Mouse (Mus musculus) CH12.LX (cell line): ENCODE data around the gene C8g.

Experiments
- BHLHE40 ChIP-seq: IDR thresholded peaks from 2 replicates; pipeline ENCODE4 v1.6.1; 2011; ENCODE audit warnings: mild to moderate bottlenecking, low read depth, low read length, improper control_type of control experiment
- CHD2 ChIP-seq: IDR thresholded peaks from 2 replicates; pipeline ENCODE4 v1.6.1; 2011; ENCODE audit warnings: low read length, improper control_type of control experiment
- CTCF ChIP-seq, 2 experiments: IDR thresholded peaks in 1 of 2; conservative IDR thresholded peaks in 1 of 2; 2 replicates each; pipeline ENCODE4 v1.5.1; 2011 to 2012; ENCODE audit warnings: low read depth in 2 of 2, low read length in 2 of 2, improper control_type of control experiment in 1 of 2, inconsistent platforms in 1 of 2, mild to moderate bottlenecking in 1 of 2, moderate library complexity in 1 of 2
- EP300 ChIP-seq: IDR thresholded peaks from 2 replicates; pipeline ENCODE4 v1.6.1; 2011; ENCODE audit warnings: low read length, improper control_type of control experiment
- GABPA ChIP-seq: IDR thresholded peaks from 2 replicates; pipeline ENCODE4 v1.6.1; 2012; ENCODE audit warnings: low read depth, low read length, improper control_type of control experiment, inconsistent platforms; ENCODE audit not compliant: insufficient replicate concordance
- HCFC1 ChIP-seq: IDR thresholded peaks from 2 replicates; pipeline ENCODE4 v1.6.1; 2012; ENCODE audit warnings: low read depth, mild to moderate bottlenecking, inconsistent platforms, low read length, improper control_type of control experiment
- IRF4 ChIP-seq: IDR thresholded peaks from 2 replicates; pipeline ENCODE4 v1.6.1; 2014; ENCODE audit warnings: low read depth, mild to moderate bottlenecking, inconsistent platforms, low read length, improper control_type of control experiment
- JUND ChIP-seq: conservative IDR thresholded peaks from 2 replicates; pipeline ENCODE4 v1.6.1; 2011; ENCODE audit warnings: low read depth, low read length, improper control_type of control experiment
- MAX ChIP-seq: IDR thresholded peaks from 2 replicates; pipeline ENCODE4 v1.6.1; 2011; ENCODE audit warnings: low read length, improper control_type of control experiment

DNA sequence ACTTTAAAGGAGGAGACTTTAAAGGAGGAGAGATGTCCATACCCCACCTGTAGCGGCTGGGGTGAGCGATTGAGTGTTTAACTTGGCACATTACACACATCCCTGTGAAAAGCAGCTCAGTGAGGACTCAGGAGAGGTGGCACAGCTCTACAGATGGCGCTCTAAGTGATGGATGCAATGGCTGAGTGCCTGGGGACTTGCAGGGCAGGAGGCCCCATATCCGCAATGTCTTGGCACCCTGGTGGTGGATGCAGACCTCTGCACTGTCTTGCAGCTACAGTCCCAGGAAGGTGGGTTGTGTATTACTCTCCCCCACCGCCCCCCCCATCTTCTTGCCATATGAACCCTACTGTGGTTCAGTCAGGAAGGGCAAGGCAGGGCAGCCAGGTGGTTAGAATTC lies 5.4 kb upstream of the C8g start:
- TF ChIP-seq GABPA = no peak
- no peak for TF ChIP-seq BHLHE40
- no peak for TF ChIP-seq HCFC1
- no peak for TF ChIP-seq JUND
- TF ChIP-seq CHD2 = no peak
- TF ChIP-seq CTCF (conservative IDR thresholded peaks at IDR 0.05 in 1 of 2, IDR thresholded peaks at IDR 0.05 in 1 of 2; ENCODE audit: low read depth in 2 of 2, low read length in 2 of 2) = peak in 1 of 2 experiments; percentile 54; a peak in 2 of 4 replicates
- no peak for TF ChIP-seq MAX
- TF ChIP-seq EP300 = no peak
- TF ChIP-seq IRF4 = no peak
